ENCODE assay signal across 13 mouse cellular contexts in genomic region chr16:95745685-95746084, GRCm38 (mm10).
"Had no signal": no experiment of that assay in that cellular context is flagged by ENCODE, and none has a peak within 500 bp of the region (broad histone marks: within the 10 kb centered on the region; RNA-seq: fewer than 3 reads in every experiment).

No protein-coding gene starts in this region.

- H3K27me3 ChIP-seq: limb, embryonic 13.5 days; liver, embryonic 15.5 days; midbrain, embryonic 12.5 days; neural tube, embryonic 13.5 days had no signal

- H3K4me3 ChIP-seq: limb, embryonic 13.5 days; liver, embryonic 15.5 days; midbrain, embryonic 12.5 days; neural tube, embryonic 13.5 days had no signal

- H3K4me2 ChIP-seq: limb, embryonic 13.5 days; liver, embryonic 15.5 days; midbrain, embryonic 12.5 days; neural tube, embryonic 13.5 days had no signal

- H3K27ac ChIP-seq: limb, embryonic 13.5 days; liver, embryonic 15.5 days; macrophage; midbrain, embryonic 12.5 days; neural tube, embryonic 13.5 days had no signal

- H3K4me1 ChIP-seq: midbrain, embryonic 12.5 days had no signal

- ATAC-seq: midbrain, embryonic 16.5 days had no signal

- H3K9ac ChIP-seq: limb, embryonic 13.5 days; liver, embryonic 15.5 days; midbrain, embryonic 12.5 days; neural tube, embryonic 13.5 days had no signal

- H3K36me3 ChIP-seq: limb, embryonic 13.5 days; liver, embryonic 15.5 days; midbrain, embryonic 12.5 days; neural tube, embryonic 13.5 days had no signal

- H3K9me3 ChIP-seq: limb, embryonic 13.5 days; liver, embryonic 15.5 days; midbrain, embryonic 12.5 days; neural tube, embryonic 13.5 days had no signal

- DNase-seq: kidney, adult 9 months; kidney, postnatal 10 days; left cerebral cortex, postnatal 4 days; lung, adult 2 months; lung, postnatal 10 days; right cerebral cortex, postnatal 14 days; thymus, postnatal 36 days had no signal
